Mouse (Mus musculus): Measurements from ENCODE around the gene Vmn2r81. TPM values are rescaled to one million over a fixed set of nuclear protein-coding genes. Genes with fewer than 3 reads are reported as not detected.

The Vmn2r81 gene
- polyA plus RNA-seq (2014; fragmentation: Illumina TruSeq; extraction: RNeasy Lipid Tissue Mini Kit (QIAGEN cat#74804); ENCODE audit: low read depth, low replicate concordance): not detected

GRCm38 (mm10) chr10:79247392-79247791 is at the start of gene Vmn2r81:
Gene Vmn2r81 (plus strand): TSS chr10:79247692.

Other genes with a start within 250 kb of the Vmn2r81 start
- gene Olfr1351, start 235.2 kb upstream of the Vmn2r81 start, polyA plus RNA-seq (2014; fragmentation: Illumina TruSeq; extraction: RNeasy Lipid Tissue Mini Kit (QIAGEN cat#74804); ENCODE audit: low read depth, low replicate concordance): not detected
- gene Olfr57, start 219.0 kb upstream of the Vmn2r81 start, polyA plus RNA-seq (2014; fragmentation: Illumina TruSeq; extraction: RNeasy Lipid Tissue Mini Kit (QIAGEN cat#74804); ENCODE audit: low read depth, low replicate concordance): not detected
- gene 2610008E11Rik, start 150.1 kb upstream of the Vmn2r81 start, polyA plus RNA-seq (2014; fragmentation: Illumina TruSeq; extraction: RNeasy Lipid Tissue Mini Kit (QIAGEN cat#74804); ENCODE audit: low read depth, low replicate concordance): 33.4 TPM
- not detected for gene Vmn2r80, start 98.9 kb upstream of the Vmn2r81 start, polyA plus RNA-seq (2014; fragmentation: Illumina TruSeq; extraction: RNeasy Lipid Tissue Mini Kit (QIAGEN cat#74804); ENCODE audit: low read depth, low replicate concordance)
- gene Vmn2r82, start 108.8 kb downstream of the Vmn2r81 start, polyA plus RNA-seq (2014; fragmentation: Illumina TruSeq; extraction: RNeasy Lipid Tissue Mini Kit (QIAGEN cat#74804); ENCODE audit: low read depth, low replicate concordance): not detected
- gene Vmn2r83, start 221.0 kb downstream of the Vmn2r81 start, polyA plus RNA-seq (2014; fragmentation: Illumina TruSeq; extraction: RNeasy Lipid Tissue Mini Kit (QIAGEN cat#74804); ENCODE audit: low read depth, low replicate concordance): not detected

All from kidney, adult 10 weeks (tissue).